Comparison of ENCODE assay signal across 11 mouse cellular contexts in the genomic region with DNA sequence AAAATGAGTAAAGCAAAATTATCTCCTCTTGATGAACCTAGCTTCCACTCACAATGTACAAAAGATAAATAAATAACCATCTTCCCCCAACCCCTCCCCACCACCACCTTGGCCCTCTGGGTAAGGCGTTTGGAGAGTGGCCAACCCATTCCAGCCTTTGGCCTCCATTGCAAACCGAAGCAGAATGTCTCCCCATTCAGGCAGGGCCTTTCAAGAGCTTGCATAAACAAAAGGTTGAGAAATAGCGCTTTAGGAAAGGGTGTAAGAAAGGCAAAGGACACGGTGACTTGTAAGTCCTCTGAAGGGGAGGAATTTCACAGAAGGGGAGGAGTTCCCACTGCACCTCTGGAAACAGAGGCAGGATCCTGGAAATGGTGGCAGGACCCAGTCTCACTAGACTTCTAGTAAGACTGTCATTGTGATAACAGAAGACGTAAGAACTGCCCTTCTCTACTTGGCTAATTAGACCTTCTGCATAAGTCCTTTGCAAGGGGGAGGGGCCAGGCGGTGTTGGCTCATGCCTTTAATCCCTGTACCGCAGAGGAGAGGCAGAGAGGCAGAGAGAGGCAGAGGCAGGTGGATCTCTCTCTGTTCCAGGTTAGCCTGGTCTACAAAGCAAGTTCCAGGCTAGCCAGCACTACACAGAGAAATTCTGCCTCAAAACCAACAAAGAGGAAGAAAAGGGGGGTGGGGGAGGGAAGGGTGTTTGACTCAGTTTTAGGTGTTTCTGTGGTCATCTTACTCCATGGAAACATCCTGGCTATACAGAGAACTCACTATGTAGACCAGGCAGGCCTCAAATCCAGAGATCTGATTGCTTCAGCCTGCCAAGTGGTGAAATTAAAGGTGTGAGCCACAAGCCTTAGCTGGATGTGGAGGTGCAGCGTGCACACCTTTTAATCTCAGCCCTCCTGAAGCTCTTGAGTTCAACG. TPM values are rescaled to one million over a fixed set of nuclear protein-coding genes. Genes with fewer than 3 reads are reported as not detected.
DNase-seq lines count a peak whose midpoint lies in the region; ATAC-seq and TF ChIP-seq lines count a peak whose summit lies in the region.
"Had no signal": no experiment of that assay in that cellular context is flagged by ENCODE, and none has a peak within 500 bp of the region (broad histone marks: within the 10 kb centered on the region; RNA-seq: fewer than 3 reads in every experiment).

No protein-coding gene starts in this region.

- H3K4me3 ChIP-seq in lung, embryonic 14.5 days (ENCODE audit: low read depth, low read length) = no peak overlapping the region
- no peak overlapping the region for H3K4me3 ChIP-seq in hindbrain, embryonic 14.5 days (replicated peaks; ENCODE audit: low read length)
- no peak overlapping the region for H3K4me3 ChIP-seq in neural tube, embryonic 15.5 days (replicated peaks)
- H3K4me3 ChIP-seq: heart, embryonic 15.5 days had no signal

- no peaks in the 10 kb centered on the region for H3K27me3 ChIP-seq in lung, embryonic 14.5 days (ENCODE audit: insufficient read depth, low read length)
- H3K27me3 ChIP-seq in hindbrain, embryonic 14.5 days (ENCODE audit: control insufficient read depth, insufficient read depth, low read length) = no peaks in the 10 kb centered on the region
- no peaks in the 10 kb centered on the region for H3K27me3 ChIP-seq in neural tube, embryonic 15.5 days (replicated peaks)
- H3K27me3 ChIP-seq: heart, embryonic 15.5 days had no signal

- WGBS in lung, embryonic 14.5 days = 32% methylated on average over 9 of the region's 9 CpGs
- 45% methylated on average over 9 of the region's 9 CpGs for WGBS in hindbrain, embryonic 14.5 days
- 48% methylated on average over 9 of the region's 9 CpGs for WGBS in neural tube, embryonic 15.5 days

- peak; percentile 66; the same call in 1 of the 2 replicates for ATAC-seq in lung, embryonic 14.5 days (ENCODE audit: insufficient read depth)
- no peak for ATAC-seq in hindbrain, embryonic 14.5 days (ENCODE audit: low FRiP score)
- ATAC-seq in neural tube, embryonic 15.5 days (ENCODE audit: low FRiP score) = no peak
- ATAC-seq: inflammation-experienced regulatory T-cells, adult 6 months had no signal

- TF ChIP-seq CTCF in lung, embryonic 14.5 days (IDR thresholded peaks at IDR 0.05; ENCODE audit: low read depth) = no peak

- no peak overlapping the region for H3K9ac ChIP-seq in lung, embryonic 14.5 days
- H3K9ac ChIP-seq in hindbrain, embryonic 14.5 days = no peak overlapping the region
- H3K9ac ChIP-seq in neural tube, embryonic 15.5 days (replicated peaks) = no peak overlapping the region
- H3K9ac ChIP-seq: heart, embryonic 15.5 days had no signal

- peak; percentile 62 for DNase-seq in adrenal gland, postnatal 10 days
- no peak for DNase-seq in adrenal gland, adult 18-20 months (ENCODE audit: low spot score in 2 of 2)
- DNase-seq in urinary bladder, postnatal 36 days (ENCODE audit: low spot score in 2 of 2) = peak; percentile 6 to 43
- no peak for DNase-seq in urinary bladder, postnatal 10 days (ENCODE audit: low spot score)
- peak; percentile 72 for DNase-seq in lung, embryonic 14.5 days
- no peak for DNase-seq in ovary, postnatal 10 days (ENCODE audit: low spot score)
- no peak for DNase-seq in hindbrain, embryonic 14.5 days (ENCODE audit: low spot score)
- DNase-seq: cerebellum, adult 11 months had no signal

- H3K36me3 ChIP-seq in lung, embryonic 14.5 days (ENCODE audit: insufficient read depth) = no peaks in the 10 kb centered on the region
- no peaks in the 10 kb centered on the region for H3K36me3 ChIP-seq in hindbrain, embryonic 14.5 days (replicated peaks; ENCODE audit: control insufficient read depth, insufficient read depth)
- H3K36me3 ChIP-seq in neural tube, embryonic 15.5 days = no peaks in the 10 kb centered on the region
- H3K36me3 ChIP-seq: heart, embryonic 15.5 days had no signal

- H3K4me1 ChIP-seq in lung, embryonic 14.5 days (ENCODE audit: insufficient read depth) = no peaks in the 10 kb centered on the region
- H3K4me1 ChIP-seq in hindbrain, embryonic 14.5 days (replicated peaks; ENCODE audit: control insufficient read depth, insufficient read depth, low read length) = no peaks in the 10 kb centered on the region
- H3K4me1 ChIP-seq in neural tube, embryonic 15.5 days = no peaks in the 10 kb centered on the region
- H3K4me1 ChIP-seq: heart, embryonic 15.5 days had no signal

- H3K4me2 ChIP-seq in lung, embryonic 14.5 days = no peak overlapping the region
- H3K4me2 ChIP-seq in hindbrain, embryonic 14.5 days (replicated peaks) = no peak overlapping the region
- H3K4me2 ChIP-seq in neural tube, embryonic 15.5 days = no peak overlapping the region
- H3K4me2 ChIP-seq: heart, embryonic 15.5 days had no signal

- 0 out of 2 replicates have a peak overlapping the region, but pooled peaks have one; percentile 3 for H3K27ac ChIP-seq in lung, embryonic 14.5 days (ENCODE audit: low read depth)
- no peak overlapping the region for H3K27ac ChIP-seq in hindbrain, embryonic 14.5 days
- no peak overlapping the region for H3K27ac ChIP-seq in neural tube, embryonic 15.5 days (replicated peaks)
- H3K27ac ChIP-seq: heart, embryonic 15.5 days had no signal

- no peaks in the 10 kb centered on the region for H3K9me3 ChIP-seq in lung, embryonic 14.5 days (ENCODE audit: low read depth, low read length)
- no peaks in the 10 kb centered on the region for H3K9me3 ChIP-seq in hindbrain, embryonic 14.5 days (ENCODE audit: control insufficient read depth, low read length)
- no peaks in the 10 kb centered on the region for H3K9me3 ChIP-seq in neural tube, embryonic 15.5 days (replicated peaks)
- H3K9me3 ChIP-seq: heart, embryonic 15.5 days had no signal

RNA-seq across cellular contexts. Expression of a gene that starts 11.6 kb away (rescaled TPM):
- 10 to 100 TPM; 29.5 to 30.4 TPM for total RNA-seq in adrenal gland, postnatal 10 days (2021)
- 10 to 100 TPM; 27.7 to 33.9 TPM for total RNA-seq in adrenal gland, adult 18-20 months (2021)
- 22.7 and 23.4 TPM in 2 replicates for polyA plus RNA-seq in lung, embryonic 14.5 days (2014; fragmentation: Nextera tagmentation; extraction: Ambion mirVana)
- 32.4 and 37.6 TPM in 2 replicates for polyA plus RNA-seq in hindbrain, embryonic 14.5 days (2014; fragmentation: Nextera tagmentation; extraction: Ambion mirVana)
- 28.9 and 30.5 TPM in 2 replicates for polyA plus RNA-seq in neural tube, embryonic 15.5 days (2015; fragmentation: Nextera tagmentation; extraction: Ambion mirVana)

RNA-seq across cellular contexts. Expression of a gene that starts 21.9 kb away (rescaled TPM):
- 1 to 10 TPM; 4.0 to 5.8 TPM for total RNA-seq in adrenal gland, postnatal 10 days (2021)
- 1 to 10 TPM; 4.1 to 4.2 TPM for total RNA-seq in adrenal gland, adult 18-20 months (2021)
- 1.5 and 2.6 TPM in 2 replicates for polyA plus RNA-seq in lung, embryonic 14.5 days (2014; fragmentation: Nextera tagmentation; extraction: Ambion mirVana)
- 3.4 and 3.8 TPM in 2 replicates for polyA plus RNA-seq in hindbrain, embryonic 14.5 days (2014; fragmentation: Nextera tagmentation; extraction: Ambion mirVana)
- polyA plus RNA-seq in neural tube, embryonic 15.5 days (2015; fragmentation: Nextera tagmentation; extraction: Ambion mirVana) = 2.6 and 4.3 TPM in 2 replicates

RNA-seq across cellular contexts. Expression of a gene that starts 31.8 kb away (rescaled TPM):
- total RNA-seq in adrenal gland, postnatal 10 days (2021) = 1 to 10 TPM; 3.2 to 8.0 TPM
- total RNA-seq in adrenal gland, adult 18-20 months (2021) = 1 to 10 TPM; 1.2 to 4.7 TPM
- 0.11 and 0.18 TPM in 2 replicates for polyA plus RNA-seq in lung, embryonic 14.5 days (2014; fragmentation: Nextera tagmentation; extraction: Ambion mirVana)
- polyA plus RNA-seq in hindbrain, embryonic 14.5 days (2014; fragmentation: Nextera tagmentation; extraction: Ambion mirVana) = 0.13 and 0.72 TPM in 2 replicates
- 0.95 and 1.3 TPM in 2 replicates for polyA plus RNA-seq in neural tube, embryonic 15.5 days (2015; fragmentation: Nextera tagmentation; extraction: Ambion mirVana)

RNA-seq across cellular contexts. Expression of a gene that starts 34.7 kb away (rescaled TPM):
- 1 to 10 TPM; 2.8 to 3.6 TPM for total RNA-seq in adrenal gland, postnatal 10 days (2021)
- total RNA-seq in adrenal gland, adult 18-20 months (2021) = 1 to 10 TPM; 1.5 to 2.1 TPM
- polyA plus RNA-seq in lung, embryonic 14.5 days (2014; fragmentation: Nextera tagmentation; extraction: Ambion mirVana) = 5.7 and 6.9 TPM in 2 replicates
- 16.4 and 17.0 TPM in 2 replicates for polyA plus RNA-seq in hindbrain, embryonic 14.5 days (2014; fragmentation: Nextera tagmentation; extraction: Ambion mirVana)
- 11.1 and 13.0 TPM in 2 replicates for polyA plus RNA-seq in neural tube, embryonic 15.5 days (2015; fragmentation: Nextera tagmentation; extraction: Ambion mirVana)

RNA-seq across cellular contexts. Expression of a gene that starts 42.9 kb away (rescaled TPM):
- total RNA-seq in adrenal gland, postnatal 10 days (2021) = 1,000 to 10,000 TPM in 1 of 2 experiments, 100 to 1,000 TPM in 1; 975 to 1,063 TPM
- 1,000 to 10,000 TPM; 1,056 to 1,163 TPM for total RNA-seq in adrenal gland, adult 18-20 months (2021)
- 859 and 893 TPM in 2 replicates for polyA plus RNA-seq in lung, embryonic 14.5 days (2014; fragmentation: Nextera tagmentation; extraction: Ambion mirVana)
- polyA plus RNA-seq in hindbrain, embryonic 14.5 days (2014; fragmentation: Nextera tagmentation; extraction: Ambion mirVana) = 704 and 793 TPM in 2 replicates
- 743 and 777 TPM in 2 replicates for polyA plus RNA-seq in neural tube, embryonic 15.5 days (2015; fragmentation: Nextera tagmentation; extraction: Ambion mirVana)

Comparison
In these comparisons a context has a peak if more than half of its experiments do, and no peak if none do; other contexts are left out.
1. DNase-seq: peak in adrenal gland, postnatal 10 days (single experiment), urinary bladder, postnatal 36 days (2 of 2) and lung, embryonic 14.5 days (single experiment); none in adrenal gland, adult 18-20 months (0 of 2), urinary bladder, postnatal 10 days (single experiment), ovary, postnatal 10 days (single experiment) and hindbrain, embryonic 14.5 days (single experiment).